Mouse (Mus musculus) cerebellum, adult 11-12 months (tissue): ENCODE measurements around the gene Fabp6.

Experiments used
- DNase-seq: peaks from one replicate; pipeline ENCODE4 v3.0.0; 2022

The Fabp6 gene

DNA sequence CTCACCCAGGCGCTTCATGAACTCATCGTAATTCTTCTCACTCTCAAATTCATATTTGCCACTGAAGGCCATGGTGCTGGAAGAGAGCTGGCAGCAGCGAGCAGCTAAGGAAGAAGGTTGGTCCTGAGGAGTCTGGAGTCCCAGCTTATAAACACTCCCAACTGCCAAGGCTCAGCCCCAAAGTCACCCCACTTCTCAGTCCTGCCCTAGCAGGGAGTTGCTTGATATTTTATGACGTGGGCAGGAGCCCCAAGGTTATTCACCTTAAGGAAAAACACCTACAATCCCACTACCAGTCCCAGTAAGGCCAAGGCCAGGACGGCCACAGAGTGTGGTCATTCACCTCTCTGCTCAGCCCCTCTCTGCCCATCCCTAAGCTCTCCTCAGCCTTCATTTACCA lies at the start of gene Fabp6:
Gene Fabp6 (minus strand): TSS at position 101 of the 400 bp plus-strand sequence.
- no peak for DNase-seq

DNA sequence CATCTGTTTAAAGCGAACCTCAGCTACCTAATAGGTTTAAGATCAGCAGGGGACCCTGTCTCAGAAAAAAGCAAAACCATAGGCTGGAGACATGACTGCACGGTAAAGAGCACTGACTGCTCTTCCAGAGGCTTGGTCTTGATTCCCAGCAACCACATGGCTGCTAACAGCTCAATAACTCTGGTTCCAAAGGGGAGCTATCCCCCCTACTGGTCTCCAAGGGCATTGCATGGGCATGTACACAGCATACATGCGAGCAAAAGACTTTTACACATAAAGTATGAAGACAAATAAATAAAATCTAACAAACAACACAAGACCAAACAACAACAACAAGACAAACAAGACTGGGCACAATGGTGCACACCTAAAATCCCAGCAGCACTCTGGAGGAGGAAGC lies 43.9 kb upstream of the Fabp6 start:
- DNase-seq, result no peak

DNA sequence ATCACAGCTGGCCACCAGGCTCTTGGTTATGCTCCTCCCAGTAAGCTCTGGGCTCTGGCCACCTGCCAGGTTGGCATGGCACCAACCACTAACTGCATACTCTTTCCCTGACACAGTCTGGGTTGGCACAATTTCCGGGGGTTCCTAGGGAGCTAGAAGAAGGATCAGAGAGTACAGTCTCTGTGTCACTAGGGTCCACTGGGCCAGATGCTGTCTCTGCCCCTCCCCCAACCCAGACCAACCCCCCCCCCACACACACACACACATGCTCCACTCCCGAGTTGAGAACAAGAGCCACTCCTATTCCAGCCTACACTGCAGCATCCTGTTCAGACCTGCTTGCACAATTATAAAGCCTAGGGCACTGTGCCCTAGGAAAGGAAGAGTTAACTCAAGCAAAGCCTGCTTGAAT lies 41.8 kb upstream of the Fabp6 start:
- peak; percentile 30 for DNase-seq

DNA sequence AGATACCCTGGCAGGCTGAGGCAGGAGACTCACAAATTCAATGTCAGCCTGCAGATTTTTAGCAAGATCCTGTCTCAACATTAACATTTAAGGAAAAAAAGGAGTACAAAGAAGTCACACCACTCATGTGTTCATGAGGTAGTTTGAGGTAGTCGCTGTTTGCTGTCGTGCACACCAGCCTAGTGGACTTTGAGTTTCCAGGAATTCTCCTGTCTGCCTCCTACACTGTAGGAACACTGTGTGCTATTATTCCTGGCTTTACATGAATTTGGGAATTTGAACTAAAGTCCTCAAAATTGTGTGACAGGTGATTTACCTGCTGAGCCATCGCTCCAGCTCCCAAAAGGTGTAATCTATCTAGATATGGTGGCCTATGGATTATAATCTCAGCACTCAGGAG lies 37.1 kb upstream of the Fabp6 start:
- DNase-seq, result no peak

DNA sequence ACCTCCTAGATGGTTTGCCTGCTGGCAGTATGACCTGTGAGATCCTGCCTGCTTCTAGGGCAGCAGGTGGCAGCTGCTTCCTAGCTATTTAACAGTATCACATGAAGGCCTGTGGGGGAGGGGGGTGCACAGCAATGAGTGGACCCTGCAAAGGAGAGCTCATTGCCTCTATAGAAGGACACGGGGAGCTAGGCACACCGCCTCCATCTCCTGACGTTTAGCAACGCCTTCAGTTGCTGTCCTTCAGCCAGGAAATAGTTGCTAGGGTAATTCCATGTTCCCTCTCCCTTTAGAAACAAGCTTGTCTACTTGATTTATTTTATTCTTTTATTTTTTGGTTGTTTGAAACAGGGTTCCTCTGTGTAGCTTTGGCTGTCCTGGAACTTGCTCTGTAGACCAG lies 35.4 kb upstream of the Fabp6 start:
- DNase-seq, result no peak

DNA sequence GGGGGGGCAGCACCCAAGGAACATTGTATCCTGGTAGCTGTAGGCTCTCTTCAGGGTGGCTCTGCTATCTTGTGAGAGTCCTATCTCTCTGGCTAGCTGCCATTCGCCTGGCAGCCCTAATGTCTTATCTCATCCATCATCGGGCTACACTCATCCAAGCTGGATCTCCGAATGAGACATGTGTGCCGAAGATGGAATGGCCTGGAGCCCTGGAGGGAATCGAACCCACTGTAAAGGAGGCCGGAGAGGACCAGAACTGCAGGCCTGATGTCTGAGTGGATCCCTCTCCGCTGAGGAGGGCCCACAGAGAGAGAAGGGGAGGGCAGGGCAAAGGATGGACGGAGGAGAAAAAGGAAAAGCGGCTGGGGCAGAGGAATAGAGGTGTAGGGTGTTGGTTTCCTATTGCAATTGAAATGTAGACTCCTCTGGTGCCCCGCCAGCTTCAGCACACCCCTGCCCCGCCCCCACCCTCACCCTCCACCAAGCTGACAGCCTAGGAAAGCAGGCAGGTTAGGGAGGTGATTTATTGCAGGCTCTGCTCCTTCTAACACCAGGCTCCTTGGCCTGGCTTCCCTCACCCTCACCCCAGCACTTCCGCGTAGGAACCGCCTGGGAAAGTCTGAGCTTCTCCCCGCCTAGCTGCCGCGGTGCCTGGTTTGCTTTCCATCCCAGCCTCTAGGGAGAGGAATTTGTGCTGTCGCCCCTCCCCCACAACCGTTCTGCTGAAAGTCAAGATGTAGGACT lies 32.5 kb upstream of the Fabp6 start:
- DNase-seq, result no peak

DNA sequence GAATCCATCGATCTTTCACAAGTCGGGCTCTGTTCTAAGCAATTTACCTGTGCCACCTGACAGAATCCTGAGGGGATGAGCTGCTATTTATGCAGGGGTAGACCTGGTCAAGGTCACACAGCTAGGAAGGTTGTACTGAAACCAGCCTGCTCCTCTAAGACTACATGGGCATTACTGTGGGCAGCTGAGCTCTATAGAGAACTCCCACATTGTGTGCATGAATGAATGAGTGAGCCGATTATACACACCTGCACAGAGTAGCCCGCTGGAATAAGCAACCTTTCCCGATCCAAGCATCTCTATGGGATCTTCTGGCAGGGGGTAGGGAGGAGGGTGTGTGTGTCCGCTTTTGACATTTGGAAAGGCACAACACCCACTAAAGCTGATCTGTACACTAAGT lies 31.8 kb upstream of the Fabp6 start:
- DNase-seq, result no peak

DNA sequence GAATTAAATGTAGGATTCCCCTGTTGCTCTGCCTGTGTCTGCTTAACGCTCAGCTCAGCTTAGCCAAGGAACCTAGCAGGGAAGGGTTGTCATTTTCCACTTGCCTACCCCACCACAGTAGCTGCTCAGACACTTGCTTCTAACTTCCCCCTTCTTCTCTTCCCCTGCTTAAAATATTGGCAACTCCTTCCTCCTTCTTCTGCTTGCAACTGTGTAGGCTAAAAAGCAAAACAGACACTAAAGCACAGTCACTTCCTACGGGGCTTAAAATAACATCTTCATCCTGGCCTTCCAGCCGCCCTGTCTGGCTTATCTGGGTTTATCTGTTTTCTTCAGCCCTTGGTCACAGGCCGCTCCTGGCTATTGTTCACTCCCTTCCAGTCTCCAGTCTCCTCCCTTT lies 31.2 kb upstream of the Fabp6 start:
- DNase-seq, result no peak

DNA sequence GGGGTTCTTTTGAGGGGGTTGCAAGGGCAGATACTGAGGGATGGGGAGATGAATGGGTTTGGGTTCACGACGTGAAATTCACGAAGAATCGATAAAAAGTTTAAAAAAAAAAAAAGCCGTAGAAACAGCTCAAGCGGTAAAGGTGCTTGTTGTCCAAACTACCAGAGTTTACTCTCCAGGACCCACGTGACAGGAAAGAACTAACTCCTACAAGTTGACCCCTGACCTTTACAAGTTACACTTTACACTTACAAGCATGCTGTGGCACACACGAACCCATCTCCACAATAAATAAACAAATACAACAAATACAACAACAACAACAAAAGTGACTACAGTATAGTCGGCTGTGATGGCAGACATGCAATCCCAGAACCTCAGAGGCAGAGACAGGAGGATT lies 30.3 kb upstream of the Fabp6 start:
- no peak for DNase-seq

DNA sequence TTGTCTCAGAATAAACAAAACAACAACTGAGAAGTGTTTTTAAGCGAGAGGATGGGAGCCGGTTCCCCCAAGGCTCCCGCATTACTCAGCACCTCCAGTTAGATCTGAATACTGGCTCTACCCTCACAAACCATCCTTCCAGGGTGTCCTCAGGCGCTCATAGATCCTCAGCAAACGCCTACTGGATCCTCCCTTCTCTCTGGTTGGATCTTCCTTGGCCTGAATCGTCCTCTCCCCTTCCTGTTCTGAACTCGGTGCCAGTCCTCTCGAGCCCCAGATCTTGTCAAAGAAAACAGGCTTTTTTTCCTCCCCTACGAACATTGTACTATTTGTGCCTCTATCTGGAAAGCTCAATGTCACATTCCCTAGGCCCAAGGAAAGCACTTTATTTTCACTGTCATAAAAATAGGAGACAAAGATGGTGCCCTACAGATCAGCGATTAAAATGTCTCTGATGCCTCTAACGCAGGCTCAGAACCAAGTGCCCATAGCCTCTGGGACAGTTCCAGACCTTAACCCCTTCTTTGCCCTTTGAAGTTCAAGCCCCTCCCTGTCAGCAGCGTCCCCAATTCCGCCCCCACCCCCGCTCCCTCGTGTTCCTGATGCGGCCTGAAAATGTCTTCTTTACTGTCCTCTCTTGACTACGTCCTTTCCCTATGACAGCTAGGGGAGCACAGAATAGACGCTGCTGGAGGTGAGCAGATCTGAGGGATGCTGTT lies 25.7 kb upstream of the Fabp6 start:
- DNase-seq, result peak; percentile 27

DNA sequence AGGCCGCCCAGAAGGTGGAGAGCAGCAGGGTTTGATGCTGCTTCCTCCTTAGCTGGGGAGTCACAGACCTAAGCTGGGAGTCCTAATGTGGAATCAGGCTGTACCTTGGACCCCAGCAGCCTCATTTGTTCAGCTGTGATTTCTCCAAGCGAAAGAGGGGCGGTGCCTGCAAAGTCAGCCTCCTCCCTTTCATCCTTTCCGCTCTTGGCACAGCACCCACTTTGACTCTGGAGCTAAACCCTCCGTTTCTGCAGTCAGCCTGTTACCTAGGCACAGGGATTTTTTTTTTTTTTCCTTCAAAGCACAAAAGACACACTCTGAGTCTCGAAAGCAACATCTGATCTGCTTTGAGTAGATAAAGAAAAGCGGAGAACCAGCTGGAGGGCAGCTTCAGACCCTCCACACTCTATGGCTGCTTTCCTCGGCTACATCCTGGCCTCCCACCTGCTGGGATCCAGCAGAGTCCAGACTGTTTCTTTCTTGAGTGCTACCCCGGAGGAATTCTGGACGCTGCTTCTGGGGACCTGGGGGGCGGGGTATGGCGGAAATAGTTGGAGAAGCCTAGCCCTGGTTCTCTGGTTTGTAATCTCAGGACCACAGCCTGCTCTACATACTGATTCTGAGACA lies 25.1 kb upstream of the Fabp6 start:
- peak; percentile 48 for DNase-seq

DNA sequence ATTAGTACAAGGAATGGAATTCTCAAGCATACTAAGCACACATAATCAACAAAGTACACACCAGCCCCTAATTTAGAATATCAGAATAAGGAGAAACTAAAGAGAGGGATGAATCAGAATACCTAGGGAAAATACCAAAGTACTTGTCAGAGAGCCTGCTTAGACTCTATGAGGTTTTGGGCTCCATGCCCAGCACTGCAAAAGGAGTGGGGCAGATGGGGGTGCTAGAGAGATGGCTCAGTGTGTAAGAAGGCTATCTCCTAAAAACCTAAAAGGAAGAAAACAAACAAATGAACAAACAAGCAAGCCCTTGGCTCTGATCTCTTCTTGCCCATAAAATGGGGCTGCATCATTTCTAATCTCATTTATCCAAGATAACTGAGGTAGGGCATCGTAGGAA lies 23.0 kb upstream of the Fabp6 start:
- DNase-seq, result no peak

DNA sequence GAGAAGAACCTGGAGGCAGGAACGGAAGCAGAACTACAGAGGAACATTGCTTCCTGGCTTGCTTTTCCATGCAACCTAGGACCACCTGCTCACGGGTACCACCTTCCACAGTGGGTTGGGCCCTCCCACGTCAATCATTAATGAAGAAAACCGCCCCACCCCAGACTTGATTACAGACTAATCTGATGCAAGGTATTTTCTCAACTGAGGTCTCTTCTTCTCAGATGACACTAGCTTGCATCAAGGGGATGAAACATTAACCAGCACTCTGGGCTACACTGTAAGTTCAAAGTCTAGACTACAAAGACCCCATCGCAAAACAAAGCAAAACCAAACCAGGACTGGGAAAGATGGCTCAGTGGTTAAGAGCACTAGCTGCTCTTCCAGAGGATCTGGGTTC lies 20.4 kb upstream of the Fabp6 start:
- DNase-seq, result no peak

DNA sequence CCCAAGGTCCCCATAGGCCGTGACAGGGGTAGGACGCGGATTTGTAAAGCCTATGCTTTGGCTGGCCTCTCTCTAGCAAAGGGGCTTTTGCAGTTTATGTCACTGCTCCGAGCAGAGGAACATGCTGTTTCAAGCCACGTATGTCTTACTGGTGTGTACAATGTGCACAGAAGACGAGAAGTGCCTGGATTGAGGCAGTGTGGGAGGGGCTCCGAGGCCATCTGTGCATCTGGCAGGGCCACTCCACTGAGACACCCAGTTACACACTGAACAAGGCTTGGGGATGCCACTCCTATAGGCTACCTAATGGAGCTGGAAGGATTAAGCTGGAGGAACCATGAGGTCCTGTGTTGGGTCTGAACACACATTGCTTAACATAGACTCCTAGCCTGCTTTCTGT lies 17.1 kb upstream of the Fabp6 start:
- no peak for DNase-seq

DNA sequence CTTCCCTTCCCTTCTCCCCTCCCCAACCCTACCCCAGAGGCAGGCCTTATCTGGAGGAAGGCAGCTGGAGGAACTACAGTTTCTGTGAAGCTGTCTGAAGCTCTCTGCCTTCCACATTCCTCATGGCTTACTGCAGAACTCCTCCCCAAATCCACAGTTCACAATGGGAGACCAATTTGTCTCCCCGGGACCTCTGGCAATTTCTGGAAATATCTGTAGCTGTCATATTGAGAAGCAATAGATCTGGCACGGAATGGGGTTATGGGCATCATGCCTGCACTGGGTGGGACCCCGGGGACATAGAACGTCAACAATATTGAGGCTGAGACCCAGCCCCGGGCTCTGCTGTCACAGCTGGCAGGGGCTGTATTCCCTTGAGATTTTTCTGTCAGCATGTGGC lies 16.6 kb upstream of the Fabp6 start:
- no peak for DNase-seq

DNA sequence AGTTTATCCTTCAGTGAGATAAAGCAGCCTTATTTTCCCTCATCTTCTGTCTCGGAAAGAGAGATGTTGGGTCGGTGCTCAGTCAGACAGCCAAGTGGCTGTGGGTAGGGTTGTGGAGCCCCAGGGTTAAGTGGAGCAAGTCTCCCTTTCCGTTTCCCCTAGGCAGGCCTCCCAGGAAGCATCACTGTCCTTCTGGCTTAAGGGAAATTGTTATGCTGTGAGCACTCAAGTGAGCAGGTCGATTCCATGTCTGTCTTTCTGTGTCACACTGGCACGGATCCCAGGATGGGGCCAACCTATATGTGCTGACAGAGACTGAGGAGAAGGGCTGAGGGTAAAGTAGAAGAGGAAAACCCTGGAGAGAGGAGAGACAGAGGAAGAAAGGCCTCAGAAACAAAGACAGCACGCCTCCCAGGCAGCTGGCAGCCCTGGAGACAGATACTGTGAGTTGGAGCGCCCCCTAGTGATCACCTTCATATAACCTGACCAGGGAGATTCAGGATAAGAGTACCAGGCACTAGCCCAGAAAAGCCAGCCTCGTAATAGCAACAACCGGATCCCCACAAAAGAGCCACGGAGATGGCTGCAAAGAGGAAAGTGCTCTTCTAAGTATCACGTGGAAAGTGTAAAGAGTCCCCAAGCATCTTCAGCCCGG lies 11.6 kb upstream of the Fabp6 start:
- peak; percentile 68 for DNase-seq

DNA sequence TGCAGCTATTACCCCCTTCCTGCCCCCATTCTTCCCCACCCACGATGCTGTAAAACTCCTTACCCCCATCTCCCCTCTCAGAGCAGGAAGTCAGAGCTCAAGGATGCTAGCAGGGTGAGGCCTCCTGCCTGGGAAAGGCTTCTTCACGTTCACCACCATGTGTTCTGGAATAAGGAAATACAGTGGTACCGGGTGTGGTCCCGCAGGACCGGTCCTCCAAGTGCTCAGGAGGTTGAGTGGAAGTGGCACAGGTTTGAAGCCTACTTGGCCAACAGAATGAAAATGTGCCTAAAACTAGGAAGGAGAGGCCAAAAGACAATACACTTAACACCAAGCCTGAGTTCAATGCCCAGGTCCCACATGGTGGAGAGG lies 9.3 kb upstream of the Fabp6 start:
- no peak for DNase-seq

DNA sequence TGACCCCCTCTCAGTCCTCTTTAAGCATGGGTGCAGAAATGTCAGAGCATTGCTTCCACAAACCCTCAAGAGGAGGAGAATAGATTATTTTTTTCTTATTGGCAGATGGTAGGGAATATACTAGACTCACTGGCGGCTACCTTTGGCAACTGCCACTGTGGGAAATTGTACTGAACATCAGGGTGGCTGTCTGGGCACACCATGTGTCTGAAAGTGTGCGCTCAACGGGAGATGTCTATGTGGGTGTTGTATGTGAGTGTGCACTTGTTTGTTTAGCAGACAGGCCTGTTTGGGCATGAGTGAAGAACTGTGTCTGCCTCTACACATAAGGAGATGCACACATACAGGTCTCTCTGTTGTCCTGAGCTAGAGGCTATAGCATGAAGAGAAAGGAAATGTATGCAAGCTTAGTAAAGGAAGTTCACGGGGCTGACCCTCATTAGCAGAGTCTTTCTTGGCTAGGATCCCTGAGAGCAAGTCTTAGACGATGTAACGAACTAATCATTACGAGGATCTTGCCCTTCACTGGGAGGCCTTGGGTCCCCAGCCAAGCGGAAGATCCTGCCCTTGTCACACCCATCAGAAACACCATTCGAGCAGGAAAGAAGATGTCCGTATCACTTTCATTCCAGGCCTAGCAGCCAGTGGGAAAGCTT lies 8.8 kb upstream of the Fabp6 start:
- no peak for DNase-seq

DNA sequence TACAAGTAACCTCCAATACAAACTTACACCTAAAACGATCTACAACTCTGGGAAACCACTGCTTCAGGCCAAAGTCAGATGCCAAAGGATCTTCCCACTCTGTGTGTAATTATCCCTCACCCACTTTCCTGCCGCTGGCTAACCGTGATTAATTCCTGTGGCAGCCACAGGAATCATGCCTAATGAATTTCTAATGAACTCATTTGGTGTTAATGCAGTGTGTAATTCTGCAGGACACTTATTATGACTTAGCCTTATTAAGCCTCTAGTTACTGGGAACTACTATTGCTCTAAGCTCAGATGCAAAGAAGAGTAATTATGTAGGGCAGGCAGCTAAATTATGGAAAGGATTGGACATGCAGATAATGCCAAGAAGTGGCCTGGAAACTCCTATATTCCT lies 7.1 kb upstream of the Fabp6 start:
- DNase-seq, result no peak

DNA sequence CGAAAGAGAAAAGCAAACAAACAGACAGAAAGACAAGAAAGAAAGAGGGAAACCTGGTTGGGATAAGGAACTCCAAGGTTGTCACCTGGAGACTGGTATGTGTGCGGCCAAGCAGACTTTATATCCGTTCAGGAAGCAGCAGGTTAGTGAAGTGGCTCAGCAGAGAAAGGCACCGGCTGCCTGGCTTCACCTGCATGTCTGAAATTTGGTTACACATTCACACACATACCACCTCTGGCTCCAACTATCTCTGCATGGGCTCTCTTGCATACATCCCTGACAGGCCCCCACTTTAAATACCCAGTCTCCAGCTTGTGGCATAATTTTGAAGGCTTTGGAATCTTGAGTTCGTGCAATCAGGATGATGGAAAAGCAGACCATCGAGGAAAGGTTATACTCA lies 4.5 kb upstream of the Fabp6 start:
- DNase-seq, result no peak

DNA sequence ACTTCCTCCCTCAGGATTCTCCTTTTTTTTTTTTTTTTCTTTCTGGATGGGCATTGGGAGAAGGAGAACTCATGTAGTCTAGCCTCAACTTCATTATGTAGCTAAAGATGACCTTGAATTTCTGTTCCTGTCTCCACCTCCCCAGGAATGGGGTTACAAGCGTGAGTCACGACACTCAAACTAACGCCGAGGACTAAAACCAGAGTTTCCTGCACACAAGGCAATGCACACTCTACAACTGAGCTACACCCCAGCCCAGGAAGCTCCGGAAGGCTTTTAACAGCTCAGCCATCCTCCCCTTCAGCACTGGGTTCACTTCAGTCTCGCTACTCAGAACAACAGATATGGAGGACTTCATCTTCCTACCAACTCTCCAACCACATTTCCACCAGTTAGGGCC lies 3.6 kb upstream of the Fabp6 start:
- no peak for DNase-seq

DNA sequence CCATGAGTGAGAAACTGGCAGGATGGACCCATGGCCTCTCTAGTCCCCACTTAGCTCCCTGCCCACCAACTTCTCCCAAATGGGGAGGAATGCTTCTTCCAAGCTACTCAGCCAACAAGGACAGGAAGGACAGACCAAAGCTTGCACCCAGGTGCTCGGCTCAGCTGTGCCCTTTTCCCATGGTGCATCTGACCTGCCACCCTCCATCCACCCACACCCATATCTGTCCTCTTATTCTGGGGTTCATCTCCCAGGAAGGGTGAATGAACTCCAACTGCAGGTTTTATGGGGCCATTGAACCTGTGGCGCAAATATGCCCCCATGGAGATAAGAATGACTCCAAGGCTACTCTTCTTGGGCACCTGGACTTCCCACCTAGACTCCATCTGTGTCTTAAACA lies 2.9 kb upstream of the Fabp6 start:
- DNase-seq, result no peak

DNA sequence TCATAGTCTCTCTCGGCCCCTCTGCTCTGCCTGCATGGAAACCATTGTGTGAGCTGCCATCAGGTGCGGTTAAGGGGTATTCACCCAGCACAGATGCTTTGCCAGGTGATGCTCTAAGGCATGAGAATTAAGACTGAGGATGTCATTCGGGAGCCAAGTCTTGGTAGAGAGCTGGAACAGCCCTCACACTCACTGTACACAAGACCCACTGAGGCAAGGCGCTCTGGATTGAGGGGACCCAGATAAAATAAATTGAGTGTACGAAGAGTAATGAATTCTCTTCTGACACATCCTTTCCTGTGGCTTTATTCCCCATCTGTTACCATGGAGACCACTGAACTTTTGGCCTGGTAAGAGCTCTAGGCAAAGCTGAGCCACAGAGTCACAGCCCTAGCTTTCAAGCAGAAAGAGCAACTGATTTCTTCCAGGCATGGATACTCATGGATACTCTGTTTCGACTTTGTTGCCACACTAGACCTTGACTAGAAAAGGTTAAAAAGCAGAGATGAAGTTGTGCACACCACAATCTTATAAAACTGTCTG lies 11.7 kb downstream of the Fabp6 start:
- no peak for DNase-seq
